Mouse (Mus musculus): Measurements from ENCODE around the gene Slc16a2. TPM values are rescaled to one million over a fixed set of nuclear protein-coding genes. Genes with fewer than 3 reads are reported as not detected.
A peak's percentile ranks its signal among the peaks of the same experiment; 100 is the strongest.

The Slc16a2 gene
- total RNA-seq (2021) = 10 to 100 TPM; 31.8 to 43.1 TPM
- long read RNA-seq, experiment 1, partial matches to known transcripts = 1 of 10 reads
- long read RNA-seq, experiment 1, other reads (novel, unspliced or antisense) = 7 of 10 reads
- long read RNA-seq, experiment 2, full-length matches to known transcripts = 2 of 13 reads
- long read RNA-seq, experiment 2, partial matches to known transcripts = 1 of 13 reads
- long read RNA-seq, experiment 2, other reads (novel, unspliced or antisense) = 10 of 13 reads

DNA sequence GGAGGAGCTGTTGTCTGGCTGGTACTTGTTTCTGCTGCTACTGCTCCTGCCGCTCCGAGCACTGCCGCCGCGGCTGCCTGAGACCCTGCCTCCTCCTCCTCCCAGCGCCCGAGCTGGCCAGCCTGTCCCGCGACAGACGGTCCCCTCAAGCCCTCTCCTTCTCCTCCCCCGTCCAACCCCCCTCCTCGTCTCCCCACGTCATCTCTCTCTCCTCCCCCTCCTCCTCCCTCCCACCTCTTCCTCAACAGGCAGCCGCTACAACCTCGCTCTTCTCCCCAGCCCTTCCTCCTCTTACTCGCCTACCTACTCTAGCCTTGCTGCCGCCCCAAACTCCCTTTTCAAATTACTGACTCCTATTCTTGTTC is at the start of gene Slc16a2:
Slc16a2 (minus strand) TSS at position 152 of the 365 bp plus-strand sequence.
- DNase-seq (ENCODE audit: low spot score in 2 of 2) = peak in 1 of 2 experiments; percentile 20

DNA sequence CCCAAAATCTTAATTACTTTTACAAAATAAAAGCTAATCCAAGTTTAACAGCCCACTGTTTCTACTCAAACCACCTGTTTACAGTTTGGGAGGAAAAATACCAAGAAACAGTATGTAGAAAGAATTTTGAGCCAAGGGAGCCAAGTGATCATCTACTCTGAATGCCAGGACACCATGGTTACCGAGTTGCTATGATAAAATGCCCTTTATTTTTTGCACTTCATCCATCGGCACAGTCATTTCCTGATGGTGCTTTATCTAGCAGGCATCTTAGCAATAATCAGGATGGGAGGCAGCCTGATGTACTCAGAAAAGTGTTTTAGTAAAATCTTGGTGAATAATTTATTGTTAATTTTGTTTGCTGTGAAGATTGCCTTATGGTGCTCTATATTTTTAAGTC is 41.7 kb upstream of the Slc16a2 start:
- no peak for DNase-seq (ENCODE audit: low spot score in 2 of 2)

GRCm38 (mm10) chrX:103862877-103863276 is 41.1 kb upstream of the Slc16a2 start:
- DNase-seq (ENCODE audit: low spot score in 2 of 2) = no peak

GRCm38 (mm10) chrX:103845266-103845665 is 23.5 kb upstream of the Slc16a2 start:
- DNase-seq (ENCODE audit: low spot score in 2 of 2) = no peak

GRCm38 (mm10) chrX:103828836-103829235 is 7.1 kb upstream of the Slc16a2 start:
- no peak for DNase-seq (ENCODE audit: low spot score in 2 of 2)

DNA sequence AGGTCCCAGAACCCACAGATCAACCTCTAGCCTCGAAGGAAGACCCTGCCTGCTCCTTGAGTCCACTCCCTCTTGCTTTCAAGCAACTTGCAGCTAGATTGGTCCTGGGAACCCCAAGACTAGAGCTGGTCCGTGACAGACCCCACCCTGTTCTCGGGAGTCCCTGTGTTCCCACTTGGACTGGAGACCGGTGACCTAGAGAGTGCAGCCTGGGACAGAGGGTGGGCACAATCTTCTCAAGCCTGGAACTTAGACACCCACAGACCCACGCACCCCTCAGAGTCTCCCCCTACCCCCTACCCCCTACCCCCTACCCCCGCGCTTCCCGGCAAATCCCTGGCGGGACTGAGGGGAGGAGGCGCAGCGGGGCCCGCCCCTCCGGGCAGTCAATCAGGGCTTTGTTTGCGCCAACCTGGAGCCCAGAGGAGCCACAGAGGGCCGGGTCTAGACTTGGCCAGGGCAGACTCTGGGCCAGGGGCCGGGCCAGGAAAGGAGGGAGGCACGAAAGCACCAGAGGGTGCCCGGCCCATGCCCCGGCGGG is 558 bp upstream of the Slc16a2 start:
- peak; percentile 4 to 7 for DNase-seq (ENCODE audit: low spot score in 2 of 2)

DNA sequence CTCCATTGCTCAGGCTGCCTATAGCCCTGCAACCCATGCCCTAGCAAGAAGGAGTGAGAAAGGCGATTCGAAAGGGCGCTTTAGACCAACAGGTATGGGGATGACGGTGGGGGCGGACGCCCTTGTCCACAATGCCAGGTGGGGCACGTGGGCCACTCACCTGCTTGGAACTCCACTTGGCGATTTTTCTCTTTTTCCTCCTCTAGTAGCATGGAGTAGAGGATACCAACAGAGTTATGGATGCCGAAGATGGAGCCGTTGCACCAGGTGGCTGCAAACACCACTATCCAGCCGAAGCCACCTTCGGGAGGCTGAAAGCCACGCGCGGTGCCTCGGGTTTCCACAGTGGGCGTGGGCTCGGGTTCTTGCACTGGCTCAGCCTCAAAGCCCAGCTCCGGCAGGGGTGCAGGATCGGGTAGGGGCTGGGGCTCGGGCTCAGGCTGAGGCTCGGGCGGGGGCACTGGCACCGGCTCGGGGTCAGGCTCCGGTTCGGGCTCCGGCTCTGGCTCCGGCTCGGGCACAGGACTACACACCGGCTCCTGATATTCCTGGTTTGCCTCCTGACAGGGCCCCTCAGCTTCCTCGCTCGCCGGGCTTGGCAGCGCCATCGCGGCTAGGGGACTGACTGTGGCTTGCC is 470 bp downstream of the Slc16a2 start:
- peak in 1 of 2 experiments; percentile 13 for DNase-seq (ENCODE audit: low spot score in 2 of 2)

GRCm38 (mm10) chrX:103820307-103821194 is 1.2 kb downstream of the Slc16a2 start:
- no peak for DNase-seq (ENCODE audit: low spot score in 2 of 2)

- no peak for DNase-seq (ENCODE audit: low spot score in 2 of 2)
These were observed 2.5 kb downstream of the Slc16a2 start for GRCm38 (mm10) chrX:103819253-103819652.

DNA sequence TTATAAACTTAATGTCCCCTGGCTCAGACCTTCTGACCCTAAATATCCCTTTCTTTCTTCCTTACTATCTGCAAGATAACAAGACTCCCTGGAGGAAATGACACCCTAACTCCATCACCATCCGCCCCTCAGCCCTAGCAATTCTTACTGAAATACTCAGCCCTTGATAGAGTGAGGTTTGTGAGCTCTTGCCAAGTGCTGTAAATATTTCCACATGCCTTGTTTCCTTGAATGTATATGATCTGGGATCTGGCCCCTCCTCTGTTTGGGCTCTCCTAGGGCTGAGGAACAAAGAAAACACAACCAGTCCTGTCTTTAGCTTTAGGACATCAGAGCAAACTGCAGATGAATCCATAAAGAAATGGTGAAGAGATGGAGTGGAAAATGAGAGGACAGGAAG is 9.1 kb downstream of the Slc16a2 start:
- no peak for DNase-seq (ENCODE audit: low spot score in 2 of 2)

GRCm38 (mm10) chrX:103810483-103810882 is 11.3 kb downstream of the Slc16a2 start:
- DNase-seq (ENCODE audit: low spot score in 2 of 2) = no peak

GRCm38 (mm10) chrX:103806373-103806772 is 15.4 kb downstream of the Slc16a2 start:
- DNase-seq (ENCODE audit: low spot score in 2 of 2) = no peak

DNA sequence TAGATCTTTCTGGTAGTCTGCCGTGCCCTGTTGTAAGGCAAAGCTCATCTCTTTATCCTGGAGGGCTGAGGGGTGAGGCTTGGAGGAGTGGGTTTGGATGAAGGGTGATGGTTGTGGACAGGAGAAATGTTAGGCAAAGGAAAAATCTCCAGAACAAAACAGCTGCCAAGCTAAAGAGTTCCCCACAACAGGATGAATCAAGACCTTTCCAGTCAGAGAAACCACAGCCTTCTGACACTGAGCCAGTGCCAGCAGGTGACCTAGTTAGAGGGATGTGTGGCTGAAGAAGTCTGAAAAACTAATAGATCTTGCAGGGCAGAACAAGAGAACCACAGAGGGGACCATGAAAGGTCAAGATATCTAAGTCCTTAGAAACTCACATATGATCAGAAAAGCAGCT is 24.8 kb downstream of the Slc16a2 start:
- no peak for DNase-seq (ENCODE audit: low spot score in 2 of 2)

DNA sequence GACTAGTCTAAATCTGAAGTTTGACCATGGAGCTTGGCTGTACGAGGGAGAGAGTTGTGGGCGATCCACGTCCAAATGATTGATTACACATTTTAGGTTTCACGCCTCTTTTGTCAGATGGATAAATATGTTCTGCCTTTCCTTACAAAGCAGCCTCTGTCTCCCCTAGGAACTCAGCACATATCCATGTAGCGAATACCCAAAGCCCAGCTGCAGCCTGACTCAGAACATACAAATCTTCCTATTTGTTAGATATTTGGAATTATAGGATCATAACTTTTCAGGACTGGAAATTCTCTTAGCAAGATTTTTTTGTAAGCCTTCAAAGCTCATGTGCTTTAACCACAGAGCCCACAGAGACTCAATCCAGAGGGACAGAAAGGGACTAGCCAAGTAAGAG is 26.3 kb downstream of the Slc16a2 start:
- no peak for DNase-seq (ENCODE audit: low spot score in 2 of 2)

- no peak for DNase-seq (ENCODE audit: low spot score in 2 of 2)
These were observed 30.5 kb downstream of the Slc16a2 start for GRCm38 (mm10) chrX:103791329-103791728.

DNA sequence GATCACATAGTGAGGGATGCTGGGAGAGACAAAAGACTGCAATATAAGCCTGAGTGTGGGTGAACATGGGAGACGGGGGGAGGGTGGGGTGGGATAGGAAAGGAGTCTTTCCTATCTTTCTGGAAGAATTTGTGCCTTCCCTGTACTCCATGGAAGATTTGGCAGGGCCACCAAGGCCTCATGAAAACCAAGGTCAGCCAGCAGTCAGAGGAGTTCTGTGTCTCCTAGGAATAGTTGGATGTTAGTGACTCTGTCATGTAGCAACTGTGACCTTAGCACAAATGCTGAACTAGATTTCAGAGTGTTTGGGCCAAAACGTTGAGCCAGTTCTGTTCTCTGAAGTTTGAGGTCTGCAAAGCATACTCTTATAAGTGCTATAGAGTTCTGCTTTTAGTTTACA is 36.1 kb downstream of the Slc16a2 start:
- no peak for DNase-seq (ENCODE audit: low spot score in 2 of 2)

GRCm38 (mm10) chrX:103776412-103776811 is 45.4 kb downstream of the Slc16a2 start:
- no peak for DNase-seq (ENCODE audit: low spot score in 2 of 2)

GRCm38 (mm10) chrX:103746197-103746596 is 75.6 kb downstream of the Slc16a2 start:
- no peak for DNase-seq (ENCODE audit: low spot score in 2 of 2)

GRCm38 (mm10) chrX:103744171-103745039 is 77.4 kb downstream of the Slc16a2 start:
- DNase-seq (ENCODE audit: low spot score in 2 of 2) = no peak

DNA sequence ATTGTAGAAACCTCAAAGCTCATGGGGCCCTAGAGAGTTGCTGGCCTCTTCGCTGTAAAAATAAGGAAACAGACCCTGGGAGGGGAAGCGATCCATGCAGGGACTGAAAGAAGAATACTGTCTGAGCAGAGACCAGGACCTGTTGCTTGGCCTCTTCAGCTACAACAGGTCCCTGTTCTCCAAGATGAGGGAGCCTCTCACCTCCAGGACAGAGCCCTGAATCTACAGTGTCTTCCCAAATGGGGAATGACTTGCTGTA is 79.8 kb downstream of the Slc16a2 start:
- DNase-seq (ENCODE audit: low spot score in 2 of 2) = no peak
